Mouse (Mus musculus): ENCODE results near the gene Trp53. TPM values are rescaled to one million over a fixed set of nuclear protein-coding genes. Genes with fewer than 3 reads are reported as not detected.

Trp53 gene
- polyA plus RNA-seq, 1 experiment from 2014 or later: 175 TPM

DNA sequence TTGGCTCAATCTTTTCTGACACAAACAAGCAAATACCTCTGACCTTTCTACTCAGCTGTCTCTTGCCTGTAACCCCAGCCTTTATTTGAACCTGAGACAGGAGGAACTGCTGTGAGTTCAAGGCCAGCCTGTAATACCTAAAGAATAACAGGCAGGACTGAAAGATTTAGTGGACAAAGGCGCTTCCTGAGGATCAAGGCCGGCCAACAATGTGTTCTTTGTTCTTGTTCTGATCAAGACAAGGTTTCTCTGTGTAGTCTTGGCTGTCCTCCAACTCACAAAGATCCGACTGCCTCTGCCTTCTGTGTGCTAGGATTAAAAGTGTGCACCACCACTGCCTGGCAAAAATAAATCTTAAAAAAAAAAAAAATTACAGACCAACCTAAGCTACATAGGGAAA is 15.8 kb upstream of the Trp53 start:
- 0 out of 2 replicates have a peak overlapping the region, but pooled peaks have one; percentile 72 for H3K27ac ChIP-seq
- no peak overlapping the region for H3K4me3 ChIP-seq (replicated peaks)
- H3K4me2 ChIP-seq: no peak overlapping the region
- H3K9ac ChIP-seq (replicated peaks): no peak overlapping the region
- peaks cover 66% of the 10 kb centered on the region for H3K36me3 ChIP-seq
- WGBS: 53% methylated on average over 3 of the region's 3 CpGs
- ATAC-seq (ENCODE audit: insufficient number of reproducible peaks, insufficient read depth, low FRiP score, low TSS enrichment, low read depth): no peak
- no peaks in the 10 kb centered on the region for H3K9me3 ChIP-seq
- peaks cover 45% of the 10 kb centered on the region for H3K4me1 ChIP-seq (replicated peaks)
- no peaks in the 10 kb centered on the region for H3K27me3 ChIP-seq

DNA sequence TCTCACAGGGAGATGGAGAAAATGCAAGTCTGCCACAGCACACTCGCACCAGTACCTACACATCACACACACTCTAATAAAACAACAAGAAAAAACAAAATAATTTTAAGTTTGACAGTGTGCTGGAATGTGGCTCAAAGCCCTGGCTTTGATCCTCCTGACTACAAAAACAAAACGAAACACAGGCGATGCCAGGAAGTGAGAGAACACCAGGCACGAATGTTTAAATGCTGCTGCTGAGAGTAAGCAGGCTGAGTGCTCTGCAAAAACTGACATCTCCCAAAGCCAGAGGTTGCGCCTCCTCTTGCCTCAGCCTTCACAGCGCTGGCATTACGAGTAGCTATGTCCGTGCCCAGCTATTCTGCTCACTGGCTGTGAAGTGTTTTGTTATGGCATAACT is 15.0 kb upstream of the Trp53 start:
- WGBS: 57% methylated on average over 8 of the region's 8 CpGs
- Histone ChIP-seq H3K27me3 (no peaks in the 10 kb centered on the region), H3K4me2 (no peak overlapping the region), H3K27ac (no peak overlapping the region), H3K9me3 (no peaks in the 10 kb centered on the region), H3K36me3 (peaks cover 73% of the 10 kb centered on the region), H3K4me3 (replicated peaks) (no peak overlapping the region), H3K4me1 (replicated peaks) (peaks cover 45% of the 10 kb centered on the region), H3K9ac (replicated peaks) (no peak overlapping the region)
- no peak for ATAC-seq (ENCODE audit: insufficient number of reproducible peaks, insufficient read depth, low FRiP score, low TSS enrichment, low read depth)

DNA sequence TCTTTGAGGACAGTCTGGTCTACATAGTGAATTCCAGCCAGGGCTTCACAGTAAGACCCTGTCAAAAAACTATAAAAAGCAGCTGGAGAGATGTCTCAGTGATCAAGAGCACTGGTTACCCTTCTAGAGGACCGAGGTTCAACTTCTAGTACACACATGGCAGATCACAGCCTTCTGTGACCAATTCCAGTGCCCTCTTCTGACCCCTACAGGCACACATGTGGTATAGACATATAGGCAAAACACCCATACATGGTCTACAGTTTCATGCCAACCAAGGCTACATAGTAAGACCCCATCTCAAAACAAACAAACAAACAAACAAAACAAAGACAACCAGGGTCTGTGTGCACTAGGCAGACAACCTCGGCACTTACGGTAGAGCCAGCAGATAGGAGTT is 4.9 kb upstream of the Trp53 start:
- Histone ChIP-seq H3K4me1 (replicated peaks) (peaks cover 19% of the 10 kb centered on the region), H3K27ac (no peak overlapping the region), H3K9me3 (no peaks in the 10 kb centered on the region), H3K36me3 (peaks cover 63% of the 10 kb centered on the region), H3K4me3 (replicated peaks) (no peak overlapping the region), H3K27me3 (no peaks in the 10 kb centered on the region), H3K9ac (replicated peaks) (no peak overlapping the region), H3K4me2 (no peak overlapping the region)
- no peak for ATAC-seq (ENCODE audit: insufficient number of reproducible peaks, insufficient read depth, low FRiP score, low TSS enrichment, low read depth)
- 62% methylated on average over 3 of the region's 3 CpGs for WGBS

DNA sequence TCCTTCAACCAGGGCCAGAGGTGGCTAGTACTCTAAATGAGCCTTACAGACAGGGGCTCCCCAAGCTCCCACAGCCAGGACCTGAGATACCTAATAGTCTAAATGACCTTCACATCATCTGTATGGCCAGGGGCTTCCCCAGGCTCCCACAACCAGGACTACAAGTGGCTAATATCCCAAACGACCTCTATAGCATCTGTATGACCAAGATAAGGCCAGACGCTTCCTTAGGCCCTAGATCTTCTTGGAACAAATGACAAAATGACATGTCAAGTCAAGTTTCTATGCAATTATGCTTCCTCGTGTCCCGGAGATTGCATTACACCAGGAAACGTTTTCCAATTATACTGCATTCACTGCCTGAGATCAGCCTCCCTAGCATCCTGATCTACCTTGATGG is 3.9 kb upstream of the Trp53 start:
- Histone ChIP-seq H3K27me3 (no peaks in the 10 kb centered on the region), H3K9ac (replicated peaks) (no peak overlapping the region), H3K4me2 (no peak overlapping the region), H3K36me3 (peaks cover 52% of the 10 kb centered on the region), H3K27ac (no peak overlapping the region), H3K4me1 (replicated peaks) (peaks cover 19% of the 10 kb centered on the region), H3K4me3 (replicated peaks) (no peak overlapping the region), H3K9me3 (no peaks in the 10 kb centered on the region)
- 78% methylated on average over 5 of the region's 5 CpGs for WGBS
- ATAC-seq (ENCODE audit: insufficient number of reproducible peaks, insufficient read depth, low FRiP score, low TSS enrichment, low read depth): no peak

DNA sequence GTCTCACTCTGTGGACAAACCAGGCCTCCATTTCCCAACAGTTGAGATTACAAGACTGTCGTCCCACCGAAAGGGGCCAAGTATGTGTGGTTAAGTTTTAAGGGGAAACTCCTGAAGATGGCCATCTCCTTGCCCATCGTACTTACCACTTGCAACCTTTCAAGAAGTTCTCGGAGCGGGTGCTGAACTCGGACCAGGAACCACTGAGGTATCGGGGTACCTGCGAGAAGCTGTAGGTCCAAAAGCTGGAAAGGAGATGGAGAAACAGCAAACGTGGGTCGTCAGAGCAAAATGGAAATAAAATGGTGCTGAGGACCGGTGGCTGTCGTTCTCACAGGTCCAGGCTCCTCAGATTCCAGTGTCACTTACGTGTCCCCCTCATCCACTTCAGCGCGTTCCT is 1.9 kb upstream of the Trp53 start:
- 10% methylated on average over 15 of the region's 15 CpGs for WGBS
- H3K4me3 ChIP-seq (replicated peaks): peak overlapping the region; percentile 84
- H3K4me2 ChIP-seq: peak overlapping the region; percentile 89
- H3K9ac ChIP-seq (replicated peaks): peak overlapping the region; percentile 87
- ATAC-seq (ENCODE audit: insufficient number of reproducible peaks, insufficient read depth, low FRiP score, low TSS enrichment, low read depth): no peak
- H3K36me3 ChIP-seq: peaks cover 40% of the 10 kb centered on the region
- H3K9me3 ChIP-seq: no peaks in the 10 kb centered on the region
- no peaks in the 10 kb centered on the region for H3K27me3 ChIP-seq
- H3K27ac ChIP-seq: no peak overlapping the region; the same call in 1 of the 2 replicates
- peaks cover 30% of the 10 kb centered on the region for H3K4me1 ChIP-seq (replicated peaks)

DNA sequence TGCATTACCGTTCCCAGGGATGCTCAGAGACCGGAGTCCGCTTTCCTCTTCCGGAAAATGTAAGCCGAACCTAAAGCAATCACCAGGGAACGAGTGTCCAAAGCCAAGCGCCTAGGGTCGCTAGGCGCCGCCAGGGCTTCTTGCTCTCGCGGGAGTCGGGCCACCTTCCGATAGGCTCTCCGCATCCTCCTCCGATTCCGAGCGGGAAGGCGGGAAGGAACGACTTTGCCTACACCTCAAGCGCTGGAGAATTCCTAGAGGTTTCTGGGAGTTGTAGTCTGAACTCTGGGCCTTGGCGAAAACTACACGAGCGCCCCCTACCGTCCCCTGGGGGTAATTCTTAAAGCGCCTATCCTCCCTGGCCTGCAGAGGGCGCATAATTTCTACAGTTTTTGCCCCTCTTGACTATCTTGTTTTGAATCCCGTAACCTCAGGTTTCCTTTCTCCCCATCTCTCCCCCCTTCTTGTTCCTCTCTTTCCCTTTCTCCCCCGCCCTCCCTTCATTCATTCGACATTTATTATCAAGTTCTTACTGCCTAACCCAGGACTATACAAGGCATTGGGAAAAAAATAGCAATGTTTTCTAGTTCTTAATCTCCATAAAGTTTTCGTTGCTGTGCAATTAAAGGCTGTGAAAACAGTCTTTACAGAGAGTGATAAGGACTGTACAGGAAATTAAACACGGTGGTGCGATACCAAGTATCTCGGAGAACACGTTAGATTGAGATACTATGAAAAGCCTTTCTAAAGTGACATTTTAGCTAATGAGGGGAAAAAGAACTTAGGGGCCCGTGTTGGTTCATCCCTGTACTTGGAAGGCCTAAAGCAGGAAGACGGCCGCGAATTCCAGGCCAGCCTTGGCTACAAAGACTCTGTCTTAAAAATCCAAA is 786 bp upstream of the Trp53 start:
- peak overlapping the region; percentile 89 for H3K4me2 ChIP-seq
- H3K27ac ChIP-seq: peak overlapping the region; percentile 97
- H3K4me1 ChIP-seq (replicated peaks): peaks cover 30% of the 10 kb centered on the region
- H3K9me3 ChIP-seq: no peaks in the 10 kb centered on the region
- WGBS: 2% methylated on average over 39 of the region's 39 CpGs
- H3K9ac ChIP-seq (replicated peaks): peak overlapping the region; percentile 87
- no peaks in the 10 kb centered on the region for H3K27me3 ChIP-seq
- peak overlapping the region; percentile 84 for H3K4me3 ChIP-seq (replicated peaks)
- peaks cover 36% of the 10 kb centered on the region for H3K36me3 ChIP-seq
- ATAC-seq (ENCODE audit: insufficient number of reproducible peaks, insufficient read depth, low FRiP score, low TSS enrichment, low read depth): peak; percentile 88

DNA sequence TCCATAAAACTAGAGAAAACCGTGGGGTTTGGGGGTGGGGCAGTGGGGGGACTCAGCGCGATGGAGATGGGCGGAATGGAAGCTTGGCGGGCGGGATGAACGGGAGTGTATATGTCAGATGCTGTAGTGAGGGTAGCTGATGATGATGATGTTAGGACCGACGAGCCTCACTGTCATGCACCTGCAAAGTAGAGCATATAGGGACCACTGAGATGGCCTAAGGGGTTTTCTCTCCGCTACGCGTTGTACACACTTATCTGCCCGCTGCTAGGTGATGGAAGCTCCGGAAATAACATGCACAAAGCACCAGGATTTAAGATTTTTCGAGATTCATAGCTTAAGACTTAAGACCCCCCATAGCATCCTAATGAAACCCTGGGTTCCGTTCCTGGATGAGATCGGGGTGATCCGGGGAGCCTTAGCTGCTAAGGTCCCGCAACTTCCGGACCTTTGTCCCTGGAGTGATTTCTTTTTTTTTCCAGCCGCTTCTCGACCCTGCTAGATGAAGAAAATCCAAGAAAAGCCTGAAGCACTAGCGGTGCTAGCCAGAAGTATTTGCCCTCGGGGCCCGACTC is 500 bp downstream of the Trp53 start:
- H3K9ac ChIP-seq (replicated peaks): peak overlapping the region; percentile 83
- H3K9me3 ChIP-seq: no peaks in the 10 kb centered on the region
- no peaks in the 10 kb centered on the region for H3K27me3 ChIP-seq
- ATAC-seq (ENCODE audit: insufficient number of reproducible peaks, insufficient read depth, low FRiP score, low TSS enrichment, low read depth): no peak
- peak overlapping the region; percentile 84 for H3K4me3 ChIP-seq (replicated peaks)
- H3K36me3 ChIP-seq: peaks cover 32% of the 10 kb centered on the region
- H3K4me1 ChIP-seq (replicated peaks): peaks cover 30% of the 10 kb centered on the region
- H3K27ac ChIP-seq: peak overlapping the region; percentile 97
- WGBS: 0% methylated on average over 25 of the region's 25 CpGs
- peak overlapping the region; percentile 89 for H3K4me2 ChIP-seq

DNA sequence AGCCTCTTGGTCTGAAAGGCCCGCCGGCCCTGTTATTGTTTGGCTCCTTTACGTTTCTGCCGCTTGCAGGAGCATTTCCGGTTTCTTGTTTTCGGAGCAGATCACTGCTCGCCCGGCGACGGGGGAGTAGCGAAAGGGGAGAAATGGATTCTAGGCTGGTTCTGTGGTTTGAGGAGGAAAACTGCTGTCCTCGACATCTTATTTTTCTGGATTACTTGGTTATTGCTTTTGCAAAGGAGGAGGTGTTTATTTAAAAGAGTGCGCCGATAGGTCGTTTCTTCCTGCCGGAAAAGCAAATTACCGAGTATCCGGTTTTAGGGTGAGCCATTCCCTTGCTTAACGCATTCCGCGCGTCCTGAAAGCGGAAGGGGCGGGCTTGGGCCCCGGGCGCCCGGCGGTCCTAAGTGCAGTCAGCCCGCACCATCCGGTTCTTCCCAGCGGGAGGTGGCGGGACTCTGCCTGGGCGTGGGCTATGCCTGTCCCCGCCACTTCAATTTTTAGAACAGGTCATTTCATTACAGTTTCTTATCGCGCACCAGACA is 1.1 kb downstream of the Trp53 start:
- Histone ChIP-seq H3K4me3 (replicated peaks) (peak overlapping the region; percentile 84), H3K27ac (peak overlapping the region; percentile 97), H3K9ac (replicated peaks) (peak overlapping the region; percentile 83), H3K4me2 (peak overlapping the region; percentile 89), H3K4me1 (replicated peaks) (peaks cover 30% of the 10 kb centered on the region), H3K36me3 (peaks cover 29% of the 10 kb centered on the region), H3K27me3 (no peaks in the 10 kb centered on the region), H3K9me3 (no peaks in the 10 kb centered on the region)
- ATAC-seq (ENCODE audit: insufficient number of reproducible peaks, insufficient read depth, low FRiP score, low TSS enrichment, low read depth): peak; percentile 73
- 1% methylated on average over 36 of the region's 36 CpGs for WGBS

DNA sequence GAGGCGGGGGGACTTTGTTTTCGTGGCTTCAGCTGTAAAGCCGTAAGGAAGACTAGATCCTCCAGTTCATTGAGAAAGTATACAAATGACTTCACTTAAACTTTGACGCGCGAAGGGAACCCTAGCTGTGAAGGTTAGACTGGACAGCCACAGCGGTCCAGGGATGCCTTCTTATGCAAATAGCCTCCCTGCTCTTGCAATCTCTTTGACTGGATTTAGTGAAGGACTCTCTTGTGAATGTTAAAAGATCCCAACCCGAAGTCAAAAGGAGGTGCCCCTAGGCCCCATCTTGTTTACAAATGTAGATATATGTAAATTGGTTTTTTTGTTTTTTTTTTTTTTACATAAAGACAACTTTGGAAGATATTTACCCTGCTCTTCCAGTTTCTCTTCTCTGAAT is 1.7 kb downstream of the Trp53 start:
- ATAC-seq (ENCODE audit: insufficient number of reproducible peaks, insufficient read depth, low FRiP score, low TSS enrichment, low read depth): no peak
- peaks cover 33% of the 10 kb centered on the region for H3K36me3 ChIP-seq
- H3K27me3 ChIP-seq: no peaks in the 10 kb centered on the region
- 1% methylated on average over 8 of the region's 8 CpGs for WGBS
- peak overlapping the region; percentile 89 for H3K4me2 ChIP-seq
- peaks cover 30% of the 10 kb centered on the region for H3K4me1 ChIP-seq (replicated peaks)
- peak overlapping the region; percentile 84 for H3K4me3 ChIP-seq (replicated peaks)
- H3K9me3 ChIP-seq: no peaks in the 10 kb centered on the region
- peak overlapping the region; percentile 83 for H3K9ac ChIP-seq (replicated peaks)
- peak overlapping the region; percentile 97 for H3K27ac ChIP-seq

DNA sequence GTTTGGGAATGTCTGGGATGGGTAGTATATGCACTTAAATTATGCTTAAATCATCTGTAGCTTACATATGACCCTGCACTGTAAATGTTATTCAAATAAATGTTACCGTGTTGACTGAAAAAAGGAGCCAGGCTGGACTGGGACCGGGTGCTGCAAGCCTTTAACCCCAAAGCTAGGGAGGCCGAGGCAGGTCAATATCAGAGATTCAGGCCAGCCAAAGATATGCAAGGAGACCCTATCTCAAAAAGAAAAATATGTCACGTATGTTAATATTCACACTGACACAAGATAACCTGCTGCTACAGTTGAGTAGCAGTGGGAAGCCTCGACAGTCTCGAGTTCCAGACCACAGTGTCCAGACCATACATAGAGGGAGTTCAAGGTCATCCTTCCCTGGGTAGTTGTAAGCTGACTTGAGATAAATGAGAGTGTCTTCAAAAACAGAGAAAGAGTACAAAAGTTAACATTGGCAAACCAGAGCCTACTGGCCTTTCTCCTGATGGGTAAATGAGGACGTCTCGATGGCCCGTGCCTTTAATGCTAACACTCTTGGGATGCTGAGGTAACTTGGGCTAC is 2.2 kb downstream of the Trp53 start:
- Histone ChIP-seq H3K27me3 (no peaks in the 10 kb centered on the region), H3K4me1 (replicated peaks) (peaks cover 25% of the 10 kb centered on the region), H3K4me2 (peak overlapping the region; percentile 89), H3K4me3 (replicated peaks) (peak overlapping the region; percentile 84), H3K9me3 (no peaks in the 10 kb centered on the region), H3K36me3 (peaks cover 33% of the 10 kb centered on the region), H3K27ac (no peak overlapping the region), H3K9ac (replicated peaks) (peak overlapping the region; percentile 83; the same call in 1 of the 2 replicates)
- no peak for ATAC-seq (ENCODE audit: insufficient number of reproducible peaks, insufficient read depth, low FRiP score, low TSS enrichment, low read depth)
- WGBS: 75% methylated on average over 9 of the region's 9 CpGs

DNA sequence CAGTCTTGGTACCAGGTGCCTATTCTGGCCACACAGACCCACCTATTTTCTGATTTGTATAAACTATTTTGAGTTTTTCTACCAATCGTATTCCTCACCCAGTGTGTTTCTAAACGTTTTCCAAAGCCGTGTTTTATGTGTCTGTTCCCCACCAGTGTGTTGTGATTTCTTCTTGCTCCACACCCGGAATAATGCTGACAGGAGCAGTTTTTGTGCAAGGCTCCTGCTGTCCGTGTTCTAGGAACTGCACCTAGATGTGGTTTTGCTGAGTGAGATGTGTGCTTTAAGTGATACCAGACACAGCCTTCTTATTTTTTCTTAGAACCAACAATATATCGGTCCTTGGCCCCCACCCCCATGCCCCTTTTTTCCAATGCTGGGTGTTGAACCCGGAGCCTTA is 3.8 kb downstream of the Trp53 start:
- 86% methylated on average over 7 of the region's 7 CpGs for WGBS
- no peak overlapping the region for H3K4me3 ChIP-seq (replicated peaks)
- ATAC-seq (ENCODE audit: insufficient number of reproducible peaks, insufficient read depth, low FRiP score, low TSS enrichment, low read depth): no peak

More for the DNA sequence above, 3.8 kb downstream of the Trp53 start:
- Histone ChIP-seq H3K9me3 (no peaks in the 10 kb centered on the region), H3K9ac (replicated peaks) (no peak overlapping the region), H3K27me3 (no peaks in the 10 kb centered on the region), H3K36me3 (peaks cover 48% of the 10 kb centered on the region), H3K27ac (no peak overlapping the region), H3K4me2 (no peak overlapping the region), H3K4me1 (replicated peaks) (peaks cover 14% of the 10 kb centered on the region)
